Mouse (Mus musculus) c-Kit-positive CD71-positive TER-119-negative erythroid progenitor cells, embryonic 14.5 days (primary cell): ENCODE data around the gene Traf7.

Source experiments
- DNase-seq: peaks from one replicate; pipeline ENCODE4 v3.0.0-alpha.2; 2013; ENCODE audit warnings: low read depth

Traf7 gene

GRCm38 (mm10) chr17:24506332-24507070 is 21.2 kb downstream of the Traf7 start:
- no peak for DNase-seq

DNA sequence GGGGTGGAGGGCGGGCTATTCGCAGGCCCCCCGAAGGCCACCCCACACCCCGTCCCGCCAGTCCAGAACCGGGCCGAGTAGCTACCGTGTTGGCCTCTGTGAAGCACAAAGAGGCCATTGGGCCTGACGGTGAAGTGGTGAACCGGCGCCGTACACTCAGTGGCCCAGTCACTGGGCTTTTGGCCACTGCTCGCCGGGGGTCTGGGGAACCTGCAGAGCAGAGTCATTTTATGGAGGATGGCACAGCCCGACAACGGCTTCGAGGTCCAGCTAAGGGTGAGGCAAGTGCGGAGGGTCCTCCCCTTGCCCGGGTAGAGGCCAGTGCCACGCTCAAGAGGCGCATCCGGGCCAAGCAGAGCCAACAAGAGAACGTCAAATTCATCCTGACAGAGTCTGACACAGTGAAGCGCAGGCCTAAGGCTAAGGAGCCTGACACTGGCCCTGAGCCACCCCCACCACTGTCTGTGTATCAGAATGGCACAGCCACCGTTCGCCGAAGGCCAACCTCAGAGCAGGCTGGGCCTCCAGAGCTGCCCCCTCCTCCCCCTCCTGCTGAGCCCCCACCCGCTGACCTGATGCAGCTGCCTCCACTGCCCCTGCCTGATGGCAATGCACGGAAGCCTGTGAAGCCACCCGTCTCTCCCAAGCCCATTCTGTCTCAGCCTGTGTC is 22.3 kb downstream of the Traf7 start:
- no peak for DNase-seq

GRCm38 (mm10) chr17:24504085-24504484 is 23.7 kb downstream of the Traf7 start:
- DNase-seq = no peak

- no peak for DNase-seq
Measured at GRCm38 (mm10) chr17:24502208-24502607, 25.5 kb downstream of the Traf7 start.

- no peak for DNase-seq
Measured at GRCm38 (mm10) chr17:24496026-24496425, 31.7 kb downstream of the Traf7 start.

GRCm38 (mm10) chr17:24495443-24495842 is 32.3 kb downstream of the Traf7 start:
- DNase-seq = no peak

DNA sequence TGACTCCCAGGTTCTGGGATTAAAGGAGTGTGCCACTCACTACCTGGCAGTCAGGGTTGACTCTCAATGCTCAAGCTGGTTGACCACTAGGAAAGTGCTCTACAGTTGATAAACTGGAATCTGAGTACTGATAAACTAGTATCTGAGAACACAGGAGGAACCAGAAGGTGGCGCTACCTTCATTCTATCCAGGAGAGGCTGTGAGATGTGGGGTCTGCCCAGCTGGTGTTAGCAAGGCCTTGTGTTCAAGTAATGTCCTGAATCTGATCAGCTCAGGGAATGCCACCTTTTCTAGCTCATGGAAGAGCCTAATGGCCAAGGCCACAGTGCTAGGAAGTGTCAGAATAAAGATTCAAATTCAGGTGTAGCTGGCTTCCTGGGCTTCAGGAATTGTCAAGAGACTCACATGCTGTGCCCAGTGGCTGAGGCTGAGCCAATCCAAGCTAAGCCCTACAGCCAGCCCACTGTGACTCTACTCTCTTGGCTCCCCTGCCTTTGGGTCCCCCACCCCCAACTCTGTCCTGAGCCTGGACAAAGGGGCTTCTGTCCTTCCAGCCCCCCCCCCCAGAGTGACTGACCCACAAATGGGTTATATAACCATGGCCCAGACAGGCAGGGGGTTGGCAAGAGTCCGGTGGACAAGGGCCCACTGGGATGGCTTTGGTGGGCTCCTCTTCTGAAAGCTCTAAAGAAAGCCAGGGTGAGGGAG is 33.0 kb downstream of the Traf7 start:
- no peak for DNase-seq

DNA sequence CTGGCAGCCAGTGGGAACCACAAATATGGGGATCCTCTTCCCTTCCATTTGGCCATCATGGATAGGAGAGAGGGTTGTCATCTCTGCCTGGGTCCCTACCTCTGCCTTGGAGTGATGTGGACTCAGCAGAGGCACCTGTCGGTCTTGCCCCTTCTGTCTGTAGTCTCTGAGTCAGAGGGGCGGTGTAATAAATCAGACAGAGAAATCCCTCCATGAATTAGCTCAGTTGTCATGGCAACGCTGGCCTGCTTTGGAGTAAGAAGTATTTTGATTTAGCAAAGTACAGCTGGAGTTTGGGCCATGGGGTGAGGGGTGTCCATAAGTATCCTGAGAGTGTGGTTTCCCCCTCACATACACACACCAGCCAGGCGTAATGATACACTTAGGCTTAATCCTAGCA is 37.3 kb downstream of the Traf7 start:
- DNase-seq = no peak

DNA sequence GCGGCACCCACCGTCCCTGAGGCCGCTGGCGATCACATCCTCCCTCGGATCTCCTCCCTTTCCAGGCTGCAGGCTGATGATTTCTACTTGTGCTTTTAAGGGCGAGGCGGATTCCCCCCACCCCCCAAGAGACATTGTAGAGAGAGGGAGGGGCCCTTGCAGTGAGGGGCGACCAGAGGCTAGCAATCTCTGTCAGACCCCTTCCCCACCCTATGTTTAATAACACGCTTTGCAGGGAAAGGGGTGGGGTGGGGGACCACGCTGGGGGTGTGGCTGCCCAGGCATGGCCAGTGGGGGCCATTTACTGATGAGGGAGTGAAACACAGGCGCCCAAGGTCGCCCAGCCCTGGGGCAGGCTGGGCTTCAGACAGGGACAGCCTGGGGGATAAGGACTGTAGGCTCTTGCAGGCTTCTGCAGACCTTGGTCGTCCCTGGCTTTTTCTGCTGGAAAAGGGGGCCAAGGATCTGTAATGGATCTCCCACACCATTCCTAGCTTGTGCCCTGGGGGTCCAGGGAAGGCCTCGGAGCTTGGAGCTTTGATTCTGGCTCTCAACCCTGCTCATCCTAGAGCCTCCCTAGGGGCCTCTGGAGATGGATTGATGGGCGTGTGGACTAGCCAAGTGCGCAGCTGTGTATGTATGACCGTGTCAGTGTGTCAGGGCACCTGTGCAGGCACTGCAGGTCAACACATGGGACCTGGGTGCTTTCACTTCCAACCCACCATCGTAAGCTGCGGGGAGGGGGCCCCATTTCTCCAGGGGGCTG is 38.3 kb downstream of the Traf7 start:
- no peak for DNase-seq

GRCm38 (mm10) chr17:24488662-24489264 is 39.0 kb downstream of the Traf7 start:
- no peak for DNase-seq

- no peak for DNase-seq
Measured at GRCm38 (mm10) chr17:24488186-24488661, 39.5 kb downstream of the Traf7 start, which contains the start of gene Caskin1. TSS of gene Caskin1 (plus strand) at chr17:24488601.

GRCm38 (mm10) chr17:24485090-24485860 is 42.5 kb downstream of the Traf7 start:
- no peak for DNase-seq

DNA sequence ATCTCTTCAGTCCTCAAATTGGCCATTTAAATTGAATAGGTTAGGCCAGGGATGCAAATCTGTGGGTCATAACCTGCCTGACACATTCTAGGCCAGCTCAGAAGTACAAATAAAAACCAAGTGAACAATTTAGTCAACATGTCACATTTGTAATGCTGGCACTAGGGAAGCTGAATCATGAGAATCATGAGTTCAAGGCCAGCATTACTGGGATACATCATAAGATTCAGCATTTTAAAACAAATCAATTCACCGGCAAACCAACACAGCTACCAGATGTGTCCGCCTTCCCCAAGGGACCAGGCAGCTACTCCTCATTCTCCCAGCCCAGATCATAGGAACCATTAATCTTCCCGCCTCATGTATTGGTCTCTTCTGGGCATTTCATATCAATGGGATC is 44.2 kb downstream of the Traf7 start:
- DNase-seq = no peak

DNA sequence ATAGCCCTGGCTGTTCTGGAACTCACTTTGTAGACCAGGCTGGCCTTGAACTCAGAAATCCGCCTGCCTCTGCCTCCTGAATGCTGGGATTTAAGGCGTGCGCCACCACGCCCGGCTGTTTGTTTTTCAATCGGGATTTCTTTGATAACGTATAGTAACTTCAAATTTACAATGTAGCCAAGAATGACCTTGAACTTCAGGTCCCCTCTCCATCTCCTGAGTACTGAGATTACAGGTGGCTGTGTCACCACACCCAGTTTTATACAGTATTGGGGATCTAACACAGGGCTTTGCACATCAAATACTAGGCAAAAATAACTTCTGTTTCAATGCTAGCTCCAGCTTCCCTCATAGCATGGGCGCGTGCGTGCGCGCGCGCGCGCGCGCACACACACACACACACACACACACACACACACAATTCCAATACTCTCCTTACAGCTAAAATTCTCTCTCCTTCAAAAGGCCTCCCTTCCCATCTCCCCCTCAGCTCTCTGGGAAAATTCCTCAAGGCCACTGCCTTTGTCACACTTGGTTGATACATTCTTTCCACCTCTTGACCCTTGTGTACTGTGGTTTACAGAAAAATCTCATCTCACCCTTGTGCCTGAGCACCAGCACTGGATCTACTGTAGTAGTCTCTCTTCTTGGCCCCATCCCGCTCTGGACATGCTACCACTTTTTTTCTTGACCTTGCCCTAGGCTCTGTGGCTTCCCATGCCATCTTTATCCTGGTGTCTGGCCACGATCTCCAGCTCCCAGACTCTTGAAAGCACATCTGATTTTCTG is 46.5 kb downstream of the Traf7 start:
- DNase-seq = no peak

- no peak for DNase-seq
Measured at GRCm38 (mm10) chr17:24480201-24480826, 47.4 kb downstream of the Traf7 start.

DNA sequence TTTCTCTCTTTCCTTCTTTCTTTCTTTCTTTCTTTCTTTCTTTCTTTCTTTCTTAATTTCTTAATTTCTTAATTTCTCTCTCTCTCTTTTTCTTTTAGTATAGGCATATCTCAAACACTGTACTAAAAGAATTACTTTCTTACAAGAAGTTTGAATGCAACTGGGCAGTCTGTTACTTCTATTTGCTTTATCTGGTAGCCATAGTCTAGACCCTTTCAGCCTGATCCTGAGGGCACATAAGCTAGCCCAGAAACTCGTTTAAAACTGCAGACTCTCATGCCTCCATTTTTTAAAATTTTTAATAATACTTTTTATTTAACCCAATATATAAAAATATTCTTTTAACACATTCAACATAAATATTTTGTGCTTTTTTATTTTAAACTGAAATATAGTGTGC is 48.3 kb downstream of the Traf7 start:
- no peak for DNase-seq

DNA sequence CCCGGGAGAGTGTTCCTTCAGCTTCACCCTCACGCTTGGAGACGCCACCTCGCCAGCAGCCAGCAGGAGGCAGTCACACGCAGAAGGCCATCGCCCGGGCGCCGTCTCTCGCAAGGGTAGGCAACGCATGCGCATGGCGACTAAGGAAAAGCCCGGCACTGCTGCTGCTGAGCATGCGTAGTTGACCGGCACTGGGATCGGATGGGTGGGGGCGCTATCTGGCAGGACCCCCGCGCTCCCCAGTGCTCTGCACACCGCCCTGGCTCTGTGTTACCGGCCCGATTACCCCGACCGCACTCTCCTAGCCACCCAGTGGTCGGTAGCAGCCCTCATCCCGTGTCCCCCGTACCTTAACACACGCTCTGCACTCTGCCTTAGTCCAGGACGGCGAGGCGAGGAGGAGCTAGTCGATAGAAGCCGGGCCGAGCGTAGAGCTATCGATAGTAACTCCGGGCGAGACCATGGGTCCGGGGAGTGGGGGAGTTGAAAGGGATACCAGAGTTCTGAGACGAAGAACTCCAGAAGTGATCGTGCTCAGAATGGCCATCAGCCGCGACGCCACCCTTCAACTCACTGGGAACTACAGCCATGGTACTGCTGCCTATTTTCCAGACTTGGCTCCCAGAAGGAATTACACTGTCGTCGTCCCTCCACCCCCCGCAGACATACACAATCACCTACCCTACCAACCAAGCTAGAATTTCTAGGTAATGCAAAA is 48.9 kb downstream of the Traf7 start, which contains the start of gene Mlst8:
Mlst8 (minus strand) TSS at position 416 of the 718 bp plus-strand sequence.
- peak; percentile 94 for DNase-seq

GRCm38 (mm10) chr17:24477985-24478600 is 49.6 kb downstream of the Traf7 start:
- DNase-seq = no peak
